Mouse (Mus musculus) MEL (cell line): ENCODE data around the gene Fgfr2. TPM values are rescaled to one million over a fixed set of nuclear protein-coding genes. Genes with fewer than 3 reads are reported as not detected.

Experiments used
- DNase-seq: peaks from one replicate; pipeline ENCODE4 v3.0.0; 2011; ENCODE audit warnings: low read depth, low spot score
- H3K27ac ChIP-seq: 2 replicates; pipeline ENCODE4 v1.5.1; 2012; ENCODE audit warnings: low read depth, mild to moderate bottlenecking, control low read depth, low read length, moderate library complexity; ENCODE audit not compliant: control insufficient read depth
- H3K27me3 ChIP-seq, 2 experiments: fragments of 150-350 bp in 1 of 2; sonication (generic) in 1 of 2; 2 replicates each; pipeline ENCODE4 v1.6.1; 2012; ENCODE audit warnings: low read length in 2 of 2, mild to moderate bottlenecking in 2 of 2, improper control_type of control experiment in 1 of 2, moderate library complexity in 1 of 2; ENCODE audit not compliant: insufficient read depth in 2 of 2, control insufficient read depth in 1 of 2
- H3K36me3 ChIP-seq, 2 experiments: 2 replicates each; pipeline ENCODE4 v1.6.1; 2012 to 2014; ENCODE audit warnings: low read length in 2 of 2, improper control_type of control experiment in 1 of 2, inconsistent platforms in 1 of 2, mild to moderate bottlenecking in 1 of 2; ENCODE audit not compliant: insufficient read depth in 2 of 2, control insufficient read depth in 1 of 2
- H3K4me1 ChIP-seq, 2 experiments: fragments of 150-350 bp in 1 of 2; sonication (generic) in 1 of 2; 2 replicates each; pipeline ENCODE4 v1.6.1; 2012; ENCODE audit warnings: low read length in 2 of 2, improper control_type of control experiment in 1 of 2, mild to moderate bottlenecking in 1 of 2; ENCODE audit not compliant: insufficient read depth in 2 of 2, control insufficient read depth in 1 of 2
- H3K4me3 ChIP-seq, 2 experiments: fragments of 150-350 bp in 1 of 2; sonication (generic) in 1 of 2; 2 replicates each; pipeline ENCODE4 v1.5.1; 2012; ENCODE audit warnings: low read depth in 2 of 2, low read length in 2 of 2, mild to moderate bottlenecking in 2 of 2, moderate library complexity in 2 of 2, control low read depth in 1 of 2, improper control_type of control experiment in 1 of 2; ENCODE audit not compliant: control insufficient read depth in 1 of 2, insufficient read depth in 1 of 2
- H3K79me2 ChIP-seq: 2 replicates; pipeline ENCODE4 v1.6.1; 2012; ENCODE audit warnings: mild to moderate bottlenecking, low read length, moderate library complexity; ENCODE audit not compliant: control insufficient read depth, poor library complexity, insufficient read depth
- H3K9ac ChIP-seq: 2 replicates; pipeline ENCODE4 v1.6.1; 2012; ENCODE audit warnings: low read depth, mild to moderate bottlenecking, control low read depth, low read length, moderate library complexity; ENCODE audit not compliant: control insufficient read depth, poor library complexity, severe bottlenecking
- H3K9me3 ChIP-seq: fragments of 150-350 bp; sonication (generic); replicated peaks from 2 replicates; pipeline ENCODE4 v1.6.1; 2012; ENCODE audit warnings: mild to moderate bottlenecking, low read length, improper control_type of control experiment, moderate library complexity; ENCODE audit not compliant: insufficient read depth
- CTCF ChIP-seq, 3 experiments: IDR thresholded peaks in 2 of 3; conservative IDR thresholded peaks in 1 of 3; 2 replicates each; pipeline ENCODE4 v1.5.1; 2011 to 2012; ENCODE audit warnings: low read length in 3 of 3, low read depth in 2 of 3, mild to moderate bottlenecking in 2 of 3, improper control_type of control experiment in 1 of 3, inconsistent platforms in 1 of 3, mixed read lengths in 1 of 3, moderate library complexity in 1 of 3; ENCODE audit not compliant: control insufficient read depth in 1 of 3, insufficient read depth in 1 of 3, poor library complexity in 1 of 3, severe bottlenecking in 1 of 3
- E2F4 ChIP-seq: IDR thresholded peaks from 2 replicates; pipeline ENCODE4 v1.6.1; 2011; ENCODE audit warnings: low read depth, low read length, improper control_type of control experiment, borderline replicate concordance
- ELF1 ChIP-seq: IDR thresholded peaks from 2 replicates; pipeline ENCODE4 v1.6.1; 2014; ENCODE audit warnings: low read depth, mild to moderate bottlenecking, inconsistent platforms, low read length, improper control_type of control experiment, moderate library complexity
- GABPA ChIP-seq: IDR thresholded peaks from 2 replicates; pipeline ENCODE4 v1.6.1; 2012; ENCODE audit warnings: low read depth, mild to moderate bottlenecking, inconsistent platforms, low read length, improper control_type of control experiment, moderate library complexity
- GATA1 ChIP-seq: IDR thresholded peaks from 2 replicates; pipeline ENCODE4 v1.6.1; 2011; ENCODE audit warnings: low read depth, low read length, improper control_type of control experiment
- JUND ChIP-seq: IDR thresholded peaks from 2 replicates; pipeline ENCODE4 v1.6.1; 2011; ENCODE audit warnings: low read depth, mild to moderate bottlenecking, improper control_type of control experiment, low read length
- MAFK ChIP-seq: IDR thresholded peaks from 2 replicates; pipeline ENCODE4 v1.6.1; 2011; ENCODE audit warnings: low read depth, mild to moderate bottlenecking, low read length, improper control_type of control experiment, borderline replicate concordance
- MAX ChIP-seq: IDR thresholded peaks from 2 replicates; pipeline ENCODE4 v1.6.1; 2011; ENCODE audit warnings: low read length, improper control_type of control experiment
- MXI1 ChIP-seq: IDR thresholded peaks from 2 replicates; pipeline ENCODE4 v1.6.1; 2011; ENCODE audit warnings: mild to moderate bottlenecking, low read depth, low read length, improper control_type of control experiment
- RAD21 ChIP-seq: IDR thresholded peaks from 2 replicates; pipeline ENCODE4 v1.6.1; 2011; ENCODE audit warnings: mild to moderate bottlenecking, low read depth, low read length, improper control_type of control experiment
- SIN3A ChIP-seq: IDR thresholded peaks from 2 replicates; pipeline ENCODE4 v1.6.1; 2012; ENCODE audit warnings: low read length, improper control_type of control experiment, inconsistent platforms
- TAL1 ChIP-seq: IDR thresholded peaks from 2 replicates; pipeline ENCODE4 v1.6.1; 2012; ENCODE audit warnings: mild to moderate bottlenecking, inconsistent platforms, low read length, moderate library complexity, mixed read lengths
- TBP ChIP-seq: IDR thresholded peaks from 2 replicates; pipeline ENCODE4 v1.8.0; 2011; ENCODE audit warnings: low read depth, low read length, improper control_type of control experiment
- USF1 ChIP-seq: IDR thresholded peaks from 2 replicates; pipeline ENCODE4 v1.6.1; 2014; ENCODE audit warnings: low read depth, mild to moderate bottlenecking, inconsistent platforms, low read length, improper control_type of control experiment, moderate library complexity
- USF2 ChIP-seq, 2 experiments: IDR thresholded peaks; 2 replicates each; pipeline ENCODE4 v1.6.1; 2011 to 2012; ENCODE audit warnings: improper control_type of control experiment in 2 of 2, low read length in 2 of 2, borderline replicate concordance in 1 of 2, inconsistent platforms in 1 of 2, low read depth in 1 of 2, mild to moderate bottlenecking in 1 of 2; ENCODE audit not compliant: insufficient read depth in 1 of 2
- ZC3H11A ChIP-seq: IDR thresholded peaks from 2 replicates; pipeline ENCODE4 v1.6.1; 2012; ENCODE audit warnings: low read depth, mild to moderate bottlenecking, inconsistent platforms, low read length, improper control_type of control experiment
- ZKSCAN1 ChIP-seq: IDR thresholded peaks from 2 replicates; pipeline ENCODE4 v1.6.1; 2012; ENCODE audit warnings: low read depth, mild to moderate bottlenecking, inconsistent platforms, low read length, improper control_type of control experiment, moderate library complexity
- ZMIZ1 ChIP-seq: IDR thresholded peaks from 2 replicates; pipeline ENCODE4 v1.6.1; 2012; ENCODE audit warnings: low read depth, mild to moderate bottlenecking, inconsistent platforms, low read length, improper control_type of control experiment, moderate library complexity
- polyA plus RNA-seq, 2 experiments: library from polyadenylated mRNA; stranded (reverse) in 1 of 2; unstranded in 1 of 2; fragments of >175 nt in 1 of 2; fragments of >200 nt in 1 of 2; gene quantifications; 2 replicates each; pipeline versions ENCODE4 v1.2.1 to v1.2.4; 2012; ENCODE audit warnings: low replicate concordance in 2 of 2, low read depth in 1 of 2; ENCODE audit not compliant: insufficient read length in 2 of 2, insufficient read depth in 1 of 2, missing spikeins in 1 of 2
- total RNA-seq: library from RNA; depleted of rRNA; stranded (reverse); fragments of 300-350 nt; gene quantifications from 2 replicates; pipeline ENCODE4 v1.2.3, GENCODE M21; 2012

Gene Fgfr2
- total and polyA plus RNA-seq, 3 experiments: not detected

GRCm38 (mm10) chr7:131713076-131713475 is 1410.1 kb downstream of the Fgfr2 start:
- Histone ChIP-seq H3K9me3 (no peaks in the 10 kb centered on the region), H3K36me3 (no peaks in the 10 kb centered on the region), H3K9ac (no peak overlapping the region), H3K4me1 (no peaks in the 10 kb centered on the region), H3K27ac (no peak overlapping the region), H3K27me3 (no peaks in the 10 kb centered on the region), H3K4me3 (no peak overlapping the region), H3K79me2 (no peaks in the 10 kb centered on the region)
- no peak for DNase-seq
- no peak for TF ChIP-seq ELF1
- no peak for TF ChIP-seq GATA1
- no peak for TF ChIP-seq CTCF (IDR thresholded peaks at IDR 0.05 in 2 of 3, conservative IDR thresholded peaks at IDR 0.05 in 1 of 3; ENCODE audit: control insufficient read depth in 1 of 3, insufficient read depth in 1 of 3, low read depth in 2 of 3, low read length in 3 of 3, poor library complexity in 1 of 3, severe bottlenecking in 1 of 3)
- TF ChIP-seq USF2 (IDR thresholded peaks at IDR 0.05; ENCODE audit: borderline replicate concordance in 1 of 2, insufficient read depth in 1 of 2, low read depth in 1 of 2, low read length in 2 of 2): no peak
- no peak for TF ChIP-seq ZKSCAN1
- TF ChIP-seq MAFK: no peak
- TF ChIP-seq RAD21: no peak
- no peak for TF ChIP-seq TAL1
- no peak for TF ChIP-seq MAX
- no peak for TF ChIP-seq E2F4

DNA sequence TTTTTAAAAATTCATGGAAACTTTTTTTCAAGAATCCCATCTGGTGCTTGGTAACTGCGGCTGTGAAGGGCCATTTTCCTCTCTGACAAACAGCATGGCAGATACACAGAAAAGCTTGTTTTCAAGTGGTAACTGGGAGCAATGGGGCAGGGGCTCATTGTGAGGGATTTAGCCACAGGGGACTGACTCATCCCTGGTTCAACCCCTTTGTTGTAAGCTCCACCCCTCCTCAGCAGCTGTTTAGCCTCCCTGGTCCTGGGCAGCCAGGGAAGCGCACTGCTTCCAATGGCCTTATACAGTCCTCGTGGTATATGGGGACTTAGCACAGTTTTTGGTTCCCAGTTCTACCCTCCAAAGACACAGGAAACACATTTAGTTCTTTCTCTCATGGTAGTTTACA is 1426.3 kb downstream of the Fgfr2 start:
- Histone ChIP-seq H3K36me3 (no peaks in the 10 kb centered on the region), H3K9ac (no peak overlapping the region), H3K27me3 (no peaks in the 10 kb centered on the region), H3K9me3 (no peaks in the 10 kb centered on the region), H3K27ac (no peak overlapping the region), H3K4me3 (no peak overlapping the region), H3K4me1 (no peaks in the 10 kb centered on the region), H3K79me2 (no peaks in the 10 kb centered on the region)
- no peak for DNase-seq
- TF ChIP-seq TBP (no peak), JUND (no peak), ZC3H11A (no peak), USF1 (no peak), ELF1 (no peak), ZMIZ1 (no peak), MXI1 (no peak), GABPA (no peak), SIN3A (no peak), MAFK (no peak)
